Mouse (Mus musculus) retina, adult 2 months (tissue): ENCODE measurements around the gene Tubd1.

ENCODE experiments used
- DNase-seq: peaks from one replicate; pipeline ENCODE4 v3.0.0-alpha.2; 2012; ENCODE audit warnings: low read depth, low spot score

Tubd1 gene

GRCm38 (mm10) chr11:86558258-86558657 is 13.5 kb downstream of the Tubd1 start:
- no peak for DNase-seq

- DNase-seq = no peak
Observed at GRCm38 (mm10) chr11:86568425-86568824, 23.6 kb downstream of the Tubd1 start.

GRCm38 (mm10) chr11:86570261-86570746 is 25.5 kb downstream of the Tubd1 start:
- no peak for DNase-seq

DNA sequence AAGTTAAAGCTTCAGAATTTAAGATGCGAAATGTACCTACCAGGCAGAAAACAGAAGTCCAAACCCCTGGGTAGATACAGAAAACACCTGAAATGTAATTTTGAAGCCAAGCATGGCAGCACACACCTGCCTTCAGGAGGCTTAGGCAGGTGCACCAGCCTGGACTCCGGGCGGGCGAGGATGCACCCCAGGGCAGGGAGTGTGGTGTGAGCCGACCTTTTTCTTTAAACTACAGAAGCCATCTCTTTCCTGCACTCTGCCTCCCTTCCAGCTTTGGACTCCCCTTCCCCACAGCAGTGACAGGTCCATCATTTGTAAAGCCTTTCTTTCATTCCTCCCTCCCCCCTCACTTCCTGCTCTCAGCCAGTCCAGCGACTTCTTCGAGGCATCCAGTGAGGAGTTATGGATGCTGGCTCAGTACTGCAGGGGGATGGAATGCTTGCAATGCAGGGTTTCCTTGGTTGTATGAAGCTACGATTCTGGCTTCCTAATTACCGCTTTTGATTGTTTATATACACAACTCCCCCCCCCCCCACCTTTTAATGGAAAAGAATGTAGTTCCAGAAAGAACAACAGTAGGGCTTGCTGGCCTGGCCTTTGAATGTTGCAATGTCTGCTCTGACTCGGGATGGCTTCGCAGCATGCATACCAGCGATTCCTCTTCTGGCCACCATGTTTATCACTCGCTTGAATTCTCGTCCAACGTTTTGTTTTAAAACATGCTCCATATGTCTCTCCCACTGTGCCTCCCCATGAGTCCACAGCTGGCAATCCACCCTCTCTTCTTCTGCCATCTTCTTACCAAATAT is 26.5 kb downstream of the Tubd1 start:
- DNase-seq = no peak

DNA sequence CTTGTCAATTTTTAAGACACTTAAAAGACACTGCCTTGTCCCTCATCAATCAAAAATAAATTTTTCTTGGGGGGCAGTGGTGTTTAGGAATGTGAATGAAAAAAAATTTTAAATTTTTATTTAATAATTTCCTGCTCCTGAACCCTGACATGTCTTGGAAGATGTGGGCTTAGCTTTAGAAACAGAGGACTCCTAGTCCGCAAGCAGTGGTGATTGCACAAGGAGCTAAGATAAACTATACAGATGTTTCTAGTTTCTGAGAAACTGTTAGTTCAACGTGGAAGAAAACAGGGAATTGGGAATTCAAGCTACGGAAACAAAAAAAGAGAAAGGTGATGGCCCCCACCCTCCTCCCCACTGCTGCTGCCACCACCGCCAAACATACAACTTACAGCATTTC is 27.1 kb downstream of the Tubd1 start:
- DNase-seq = no peak

GRCm38 (mm10) chr11:86572623-86573022 is 27.8 kb downstream of the Tubd1 start:
- no peak for DNase-seq

- no peak for DNase-seq
Observed at GRCm38 (mm10) chr11:86573646-86574231, 28.9 kb downstream of the Tubd1 start.

DNA sequence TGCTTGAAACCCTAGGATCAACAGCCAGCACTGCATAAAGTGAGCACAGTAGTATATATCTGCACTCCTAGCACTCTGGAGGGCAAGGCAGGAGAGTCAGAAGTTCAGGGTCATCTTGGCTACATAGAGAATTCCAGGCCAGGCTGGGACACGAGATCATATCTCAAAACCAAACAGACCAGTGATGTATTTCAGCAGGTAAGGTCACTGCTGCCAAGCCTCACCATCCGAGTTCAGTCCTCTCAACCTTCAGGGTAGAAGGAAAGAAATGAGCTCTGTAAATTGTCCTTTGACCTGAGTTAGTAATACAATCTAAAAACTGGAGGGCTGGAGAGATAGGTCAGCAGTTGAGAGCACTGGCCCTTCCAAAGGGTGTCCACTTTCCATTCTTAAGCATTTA is 29.6 kb downstream of the Tubd1 start:
- DNase-seq = no peak

DNA sequence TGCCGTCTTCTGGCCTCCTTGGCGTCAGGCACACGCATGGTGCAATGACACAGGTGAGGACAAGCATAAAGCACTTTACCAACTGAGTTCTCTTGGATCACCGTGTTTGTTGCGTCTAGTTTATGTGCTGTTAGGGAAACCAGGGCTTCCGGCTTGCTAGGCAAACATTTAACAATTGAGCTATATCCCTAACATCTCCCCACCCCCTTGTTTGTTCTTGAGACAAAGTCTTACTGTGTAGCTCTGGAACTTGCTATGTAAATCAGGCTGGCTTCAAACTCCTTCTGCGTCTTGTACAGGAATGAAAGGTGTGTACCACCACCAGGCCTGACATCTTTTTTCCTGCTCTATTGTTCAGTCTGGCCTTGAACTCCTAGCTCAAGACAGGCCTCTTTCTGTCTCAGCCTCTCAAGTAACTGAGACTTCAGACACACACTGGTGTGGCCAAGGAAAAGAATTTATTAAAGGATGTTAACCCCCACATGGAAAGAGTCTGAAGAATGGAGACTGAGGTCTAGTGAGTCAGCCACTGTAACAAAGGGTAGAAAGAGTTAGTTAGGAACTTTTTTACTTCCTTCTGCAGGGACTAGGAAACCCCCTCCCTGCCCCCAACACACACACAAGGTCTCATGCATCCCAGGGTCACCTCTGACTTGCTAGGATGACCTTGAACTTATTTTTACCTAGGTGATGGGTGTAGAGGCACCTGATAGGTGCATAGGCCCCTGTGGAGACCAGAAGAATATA is 31.0 kb downstream of the Tubd1 start:
- DNase-seq = no peak

- no peak for DNase-seq
Observed at GRCm38 (mm10) chr11:86577231-86577630, 32.4 kb downstream of the Tubd1 start.

GRCm38 (mm10) chr11:86578106-86578808 is 33.5 kb downstream of the Tubd1 start:
- no peak for DNase-seq

- DNase-seq = no peak
Observed at GRCm38 (mm10) chr11:86578809-86579730, 34.3 kb downstream of the Tubd1 start.

- no peak for DNase-seq
Observed at GRCm38 (mm10) chr11:86579731-86580318, 35.0 kb downstream of the Tubd1 start.

DNA sequence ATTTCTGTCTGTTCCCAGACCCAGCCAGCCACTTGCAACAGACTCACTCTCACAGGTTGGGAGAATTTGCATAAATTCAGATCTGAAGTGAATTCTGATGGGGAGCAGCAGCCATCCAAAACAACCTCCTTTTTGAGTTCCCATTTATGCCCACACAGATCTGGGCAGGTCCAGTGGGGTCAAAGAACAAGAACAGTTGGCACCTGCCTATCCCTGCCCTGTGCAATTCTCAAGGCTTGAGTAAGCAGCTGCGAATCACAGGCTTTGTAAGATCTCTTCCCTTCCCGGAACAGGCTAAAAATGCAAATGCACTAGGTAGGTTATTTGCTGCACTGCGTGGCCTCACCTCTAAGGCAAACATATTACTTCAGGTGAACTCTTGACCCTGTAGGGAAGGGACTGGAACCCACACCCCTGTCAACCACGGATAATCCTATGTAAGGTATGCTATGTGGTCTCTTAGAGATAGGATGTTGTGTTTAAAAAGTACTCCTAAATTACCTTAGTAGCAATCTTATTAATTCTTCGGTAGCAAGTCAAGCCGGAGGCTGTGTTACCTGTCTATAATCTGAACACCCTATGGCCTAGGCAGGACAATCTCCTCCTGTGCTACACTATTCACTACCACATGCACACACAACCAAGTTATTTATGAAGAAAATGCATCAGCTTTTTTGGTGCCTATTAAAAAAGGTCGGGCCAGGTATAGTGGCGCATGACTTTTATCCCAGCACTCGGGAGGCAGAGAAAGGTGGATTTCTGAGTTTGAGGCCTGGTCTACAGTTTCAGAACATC is 35.7 kb downstream of the Tubd1 start:
- DNase-seq = no peak

DNA sequence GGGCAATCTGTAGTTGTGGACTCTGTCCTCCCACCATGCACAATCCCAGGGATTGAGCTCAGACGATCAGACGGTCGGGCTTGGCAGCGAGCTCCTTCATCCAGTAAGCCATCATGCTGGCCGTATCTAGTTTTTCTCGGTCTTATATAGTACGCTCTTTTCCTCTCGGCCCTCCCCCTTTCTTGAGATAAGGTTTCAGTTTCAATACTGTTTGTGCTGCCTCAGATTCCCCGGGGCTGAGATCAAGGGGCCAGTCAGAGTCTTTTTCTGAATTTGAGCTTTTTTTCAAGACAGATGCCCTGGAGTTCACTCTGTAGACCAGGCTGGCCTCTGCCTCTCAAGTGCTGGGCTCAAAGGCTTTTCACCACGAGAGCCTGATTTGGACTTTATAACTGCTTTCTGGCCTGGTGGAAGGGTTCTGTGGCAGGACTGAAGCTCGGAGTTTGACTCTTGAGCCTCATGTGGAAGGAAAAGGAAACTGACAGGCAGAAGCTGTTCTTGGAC is 36.5 kb downstream of the Tubd1 start:
- DNase-seq = no peak

DNA sequence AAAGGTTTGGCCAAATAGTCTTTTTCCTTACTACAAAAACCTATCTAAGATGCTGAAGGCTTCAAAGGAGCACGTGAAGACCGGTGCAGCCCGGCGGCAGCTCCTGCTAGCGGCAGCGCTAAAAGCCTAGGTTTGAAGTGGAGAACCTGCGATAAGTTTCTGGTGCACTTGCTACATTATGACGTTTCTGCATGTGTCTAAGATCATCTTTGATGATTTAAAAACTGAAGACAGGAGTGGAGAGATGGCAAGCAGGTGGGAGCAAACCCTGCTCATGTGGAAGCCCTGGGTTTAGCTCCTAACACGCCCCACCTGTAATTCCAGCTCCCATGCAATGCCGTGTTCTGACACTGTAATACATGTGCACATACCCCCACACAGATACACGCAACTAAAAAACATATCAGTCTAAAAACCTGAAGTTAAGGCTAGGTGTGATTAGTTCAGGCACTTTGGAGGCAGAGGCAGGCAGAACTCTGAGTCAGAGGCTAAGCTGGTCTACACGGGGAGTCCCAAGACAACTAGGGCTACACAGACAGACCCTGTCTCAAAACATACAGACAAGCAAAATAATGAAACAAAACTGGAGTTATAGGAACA is 37.3 kb downstream of the Tubd1 start:
- no peak for DNase-seq

GRCm38 (mm10) chr11:86582543-86583260 is 37.9 kb downstream of the Tubd1 start:
- no peak for DNase-seq

- no peak for DNase-seq
Observed at GRCm38 (mm10) chr11:86583313-86583825, 38.6 kb downstream of the Tubd1 start.
